Mouse (Mus musculus): Measurements from ENCODE around the gene Cpn1.

DNA sequence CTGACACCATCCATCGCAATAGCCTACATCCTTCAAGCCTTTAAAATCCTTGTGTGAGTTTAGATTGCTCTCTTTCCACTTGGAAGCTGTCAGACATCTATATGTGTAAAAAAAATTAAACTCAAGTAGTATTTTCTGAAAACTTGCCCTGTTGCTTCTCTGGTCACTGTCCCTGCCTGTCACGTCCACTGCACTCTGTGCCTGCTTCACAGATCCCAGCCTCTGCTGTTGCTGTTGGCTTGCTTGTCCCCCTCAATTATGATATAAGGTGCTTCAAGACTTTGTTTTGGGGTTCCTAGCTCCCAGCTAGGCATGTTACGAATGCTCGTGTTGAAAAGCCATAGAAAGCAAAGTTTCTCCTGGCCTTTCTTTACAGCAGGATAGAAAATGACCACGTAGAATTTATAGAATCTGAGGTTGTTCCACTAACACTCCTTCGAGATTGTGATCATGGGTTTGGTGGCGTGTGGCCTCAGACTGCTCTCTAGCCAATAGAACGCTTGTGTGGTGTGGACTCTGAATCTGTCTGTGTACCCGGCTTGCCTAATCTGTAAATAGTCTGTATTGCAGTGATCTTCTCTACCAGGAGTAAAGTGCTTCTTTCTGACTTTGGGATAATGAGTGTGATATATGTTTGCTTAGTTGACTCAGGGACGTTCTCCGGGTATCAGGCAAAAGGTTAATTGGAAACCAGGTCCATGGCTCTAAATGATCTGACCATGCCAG, 12.6 kb upstream of the Cpn1 start:
- no peak for TF ChIP-seq CTCF (conservative IDR thresholded peaks at IDR 0.05 in 1 of 2, IDR thresholded peaks at IDR 0.05 in 1 of 2; ENCODE audit: low read depth in 2 of 2, low read length in 2 of 2)
- TF ChIP-seq USF2 (conservative IDR thresholded peaks at IDR 0.05; ENCODE audit: low read depth, low read length) = no peak
- TF ChIP-seq POLR2A (IDR thresholded peaks at IDR 0.05; ENCODE audit: low read depth, low read length) = no peak
- TF ChIP-seq USF1 (IDR thresholded peaks at IDR 0.05; ENCODE audit: low read depth, low read length) = no peak
- TF ChIP-seq ZC3H11A (IDR thresholded peaks at IDR 0.05; ENCODE audit: low read depth, low read length) = no peak
- TF ChIP-seq MAFK (IDR thresholded peaks at IDR 0.05; ENCODE audit: insufficient replicate concordance, low read length) = no peak
- no peak for TF ChIP-seq HCFC1 (IDR thresholded peaks at IDR 0.05; ENCODE audit: low read depth, low read length)
- TF ChIP-seq RAD21 (IDR thresholded peaks at IDR 0.05; ENCODE audit: low read depth, low read length) = no peak

All from CH12.LX (cell line).